Mouse (Mus musculus) stomach, postnatal 0 days (tissue): ENCODE measurements at regions not wholly inside any gene's neighbourhood (a gene's known extent, or its start where the extent isn't known, plus 50 kb on each side); places are given as distances from the start of the nearest gene placed in this dataset.
A peak's percentile ranks its signal among the peaks of the same experiment; 100 is the strongest.
"Not testable (repeated sequence)": the region's sequence is repeated elsewhere in the genome, so short reads cannot be mapped to it uniquely, and the experiment has no call there.

ENCODE experiments used
- ATAC-seq: fragments of 200-750 bp; cut with Nextera tagmentation; 2 replicates; pipeline ENCODE4 v1.8.0; 2017; ENCODE audit not compliant: low FRiP score, low TSS enrichment
- DNase-seq: peaks from one replicate; pipeline ENCODE4 v3.0.0-alpha.2; 2016; ENCODE audit warnings: low spot score
- H3K27ac ChIP-seq: fragments of 300-500 bp; sonication (generic); replicated peaks from 2 replicates; pipeline ENCODE4 v1.5.1; 2014; ENCODE audit warnings: mild to moderate bottlenecking, control low read depth
- H3K27me3 ChIP-seq: fragments of 300-500 bp; sonication (generic); 2 replicates; pipeline ENCODE4 v1.6.1; 2014; ENCODE audit warnings: low read length; ENCODE audit not compliant: control insufficient read depth, insufficient read depth
- H3K36me3 ChIP-seq: fragments of 300-500 bp; sonication (generic); 2 replicates; pipeline ENCODE4 v1.6.1; 2014; ENCODE audit warnings: low read length, mixed read lengths; ENCODE audit not compliant: control insufficient read depth, insufficient read depth
- H3K4me1 ChIP-seq: fragments of 300-500 bp; sonication (generic); replicated peaks from 2 replicates; pipeline ENCODE4 v1.6.1; 2014; ENCODE audit warnings: antibody characterized with exemption; ENCODE audit not compliant: control insufficient read depth, insufficient read depth
- H3K4me2 ChIP-seq: fragments of 300-500 bp; sonication (generic); replicated peaks from 2 replicates; pipeline ENCODE4 v1.6.1; 2014; ENCODE audit warnings: low read depth, mild to moderate bottlenecking, control low read depth, moderate library complexity
- H3K4me3 ChIP-seq: fragments of 300-500 bp; sonication (generic); 2 replicates; pipeline ENCODE4 v1.5.1; 2014; ENCODE audit warnings: low read depth, low read length, control low read depth
- H3K9ac ChIP-seq: fragments of 300-500 bp; sonication (generic); 2 replicates; pipeline ENCODE4 v1.6.1; 2014; ENCODE audit warnings: mild to moderate bottlenecking, low read length, control low read depth, mixed read lengths
- H3K9me3 ChIP-seq: fragments of 300-500 bp; sonication (generic); 2 replicates; pipeline ENCODE4 v1.6.1; 2016; ENCODE audit warnings: low read length; ENCODE audit not compliant: control insufficient read depth
- CTCF ChIP-seq: IDR thresholded peaks from 2 replicates; pipeline ENCODE4 v1.5.1; 2016; ENCODE audit warnings: antibody characterized with exemption, low read depth, mild to moderate bottlenecking, moderate library complexity
- EP300 ChIP-seq: optimal IDR thresholded peaks from 2 replicates; pipeline ENCODE3; 2016; ENCODE audit warnings: antibody characterized with exemption
- WGBS: fragments of 180-500 bp; shearing (Covaris S2); extraction: QIAGEN DNeasy Blood & Tissue Kit; methylation state at CpG from one replicate; pipeline ENCODE4 v1.1.7; 2014; 5-methylcytosine and 5-hydroxymethylcytosine counted together

DNA sequence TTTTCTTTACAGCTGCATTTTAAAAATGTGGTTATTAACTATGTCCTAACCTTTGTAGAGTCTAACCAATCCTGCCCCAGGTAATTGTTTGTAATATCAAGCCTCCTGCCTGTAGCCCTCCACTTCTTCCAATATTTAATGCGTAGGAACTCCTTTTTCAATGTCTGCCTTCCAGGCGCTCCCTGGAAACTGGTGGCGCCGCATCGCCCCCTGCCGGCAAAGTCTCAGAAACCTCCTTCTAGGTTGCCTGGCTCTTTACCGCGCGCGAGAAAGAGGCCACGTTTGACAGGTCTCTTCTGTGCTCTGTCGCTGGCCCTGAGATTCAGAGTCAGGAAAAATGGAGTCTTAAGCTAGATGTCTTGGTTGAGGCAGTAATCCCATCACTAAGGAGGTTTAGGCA lies 542.8 kb downstream of the Zfp704 start:
- DNase-seq (peak; percentile 83), ATAC-seq (peak; percentile 68)
- Histone ChIP-seq H3K9me3 (no peaks in the 10 kb centered on the region), H3K4me2 (no peak overlapping the region), H3K4me3 (no peak overlapping the region), H3K27me3 (no peaks in the 10 kb centered on the region), H3K4me1 (no peaks in the 10 kb centered on the region), H3K27ac (no peak overlapping the region), H3K9ac (no peak overlapping the region), H3K36me3 (no peaks in the 10 kb centered on the region)
- peak; percentile 91 for TF ChIP-seq CTCF
- TF ChIP-seq EP300 = no peak
- 1% methylated on average over 12 of the region's 12 CpGs for WGBS

- Histone ChIP-seq H3K27ac (no peak overlapping the region), H3K36me3 (no peaks in the 10 kb centered on the region), H3K4me1 (no peaks in the 10 kb centered on the region), H3K27me3 (no peaks in the 10 kb centered on the region), H3K4me2 (no peak overlapping the region), H3K9me3 (no peaks in the 10 kb centered on the region), H3K4me3 (no peak overlapping the region), H3K9ac (no peak overlapping the region)
- 84% methylated on average over 5 of the region's 5 CpGs for WGBS
- ATAC-seq = no peak
- DNase-seq = no peak
- no peak for TF ChIP-seq CTCF
- TF ChIP-seq EP300 = no peak
Observed at GRCm38 (mm10) chr3:9066374-9066773, 543.5 kb downstream of the Zfp704 start.

- no peak for TF ChIP-seq CTCF
- no peak for TF ChIP-seq EP300
- no peaks in the 10 kb centered on the region for H3K9me3 ChIP-seq
- WGBS = 79% methylated on average over 5 of the region's 5 CpGs
- H3K9ac ChIP-seq = no peak overlapping the region
- H3K27ac ChIP-seq = no peak overlapping the region
- DNase-seq (no peak), ATAC-seq (no peak)
- H3K4me2 ChIP-seq = no peak overlapping the region
- no peak overlapping the region for H3K4me3 ChIP-seq
- no peaks in the 10 kb centered on the region for H3K36me3 ChIP-seq
- H3K4me1 ChIP-seq = no peaks in the 10 kb centered on the region
- no peaks in the 10 kb centered on the region for H3K27me3 ChIP-seq
Observed at GRCm38 (mm10) chr3:9065892-9066291, 544.0 kb downstream of the Zfp704 start.

DNA sequence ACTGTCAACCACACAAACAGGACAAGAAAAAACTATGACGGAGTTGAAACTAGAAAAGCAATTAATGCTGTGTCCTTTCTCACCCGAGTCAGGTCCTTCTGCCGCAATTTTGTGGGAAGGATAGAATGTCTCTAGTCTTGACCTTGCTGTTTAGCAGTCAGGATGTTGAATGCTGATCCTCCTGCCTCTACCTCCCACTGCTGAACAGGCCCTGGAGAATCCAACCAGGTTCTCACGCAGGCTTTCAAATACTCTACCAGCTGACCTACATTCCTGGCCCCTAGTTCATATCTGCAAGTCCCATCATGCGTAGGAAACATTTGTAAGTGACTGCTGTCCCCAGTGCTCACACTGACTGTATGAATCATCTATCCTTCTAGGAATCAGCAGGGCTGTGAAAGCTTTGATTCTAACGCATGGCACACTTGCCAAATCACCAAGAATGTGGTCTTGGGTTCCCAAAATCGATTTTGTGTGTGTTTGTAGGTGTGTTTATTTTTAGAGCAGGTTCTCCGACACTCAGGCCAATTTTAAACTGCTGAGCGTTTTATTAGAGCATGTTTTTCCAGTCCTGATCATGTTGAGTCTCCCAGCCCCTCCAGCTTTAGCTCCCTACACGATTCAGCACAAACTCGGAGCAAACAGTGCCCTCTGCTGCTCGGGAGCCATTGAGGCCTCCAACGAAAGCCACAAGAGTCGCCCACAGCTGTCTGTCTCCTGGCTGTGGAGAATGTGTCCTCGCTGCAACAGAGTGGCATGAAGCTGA lies 545.4 kb downstream of the Zfp704 start:
- 35% methylated on average over 15 of the region's 15 CpGs for WGBS
- TF ChIP-seq CTCF = peak; percentile 72
- TF ChIP-seq EP300 = no peak
- ATAC-seq (peak; percentile 70), DNase-seq (peak; percentile 66)
- Histone ChIP-seq H3K36me3 (no peaks in the 10 kb centered on the region), H3K4me3 (no peak overlapping the region), H3K27ac (no peak overlapping the region), H3K9ac (no peak overlapping the region), H3K4me1 (no peaks in the 10 kb centered on the region), H3K4me2 (no peak overlapping the region), H3K9me3 (no peaks in the 10 kb centered on the region), H3K27me3 (no peaks in the 10 kb centered on the region)

DNA sequence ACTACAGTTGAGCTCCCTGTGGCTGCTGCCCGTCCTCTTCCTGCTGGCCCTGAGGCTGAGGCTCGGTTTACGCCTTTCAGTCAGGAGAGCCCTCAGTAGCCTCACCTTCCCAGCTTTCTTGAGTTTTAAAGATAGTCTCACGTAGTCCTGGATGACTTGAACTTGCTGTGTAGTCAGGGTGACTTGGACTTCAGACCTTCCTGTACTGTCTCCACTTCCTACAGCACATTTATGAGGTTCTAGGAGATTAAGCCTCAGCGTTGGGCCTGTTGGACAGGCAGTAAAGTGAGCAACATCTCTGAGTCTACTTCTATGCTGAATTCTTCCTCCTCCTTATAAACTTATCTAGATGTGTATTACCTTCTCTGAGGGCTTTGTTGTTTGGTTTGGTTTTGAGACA lies 546.2 kb downstream of the Zfp704 start:
- 74% methylated on average over 5 of the region's 5 CpGs for WGBS
- Histone ChIP-seq H3K9ac (no peak overlapping the region), H3K27me3 (no peaks in the 10 kb centered on the region), H3K27ac (no peak overlapping the region), H3K9me3 (no peaks in the 10 kb centered on the region), H3K4me3 (no peak overlapping the region), H3K4me2 (no peak overlapping the region), H3K36me3 (no peaks in the 10 kb centered on the region), H3K4me1 (no peaks in the 10 kb centered on the region)
- DNase-seq = no peak
- TF ChIP-seq EP300 (no peak), CTCF (no peak)
- no peak for ATAC-seq

- H3K4me1 ChIP-seq = no peaks in the 10 kb centered on the region
- no peak overlapping the region for H3K9ac ChIP-seq
- H3K9me3 ChIP-seq = no peaks in the 10 kb centered on the region
- H3K4me3 ChIP-seq = no peak overlapping the region
- no peaks in the 10 kb centered on the region for H3K36me3 ChIP-seq
- no peak overlapping the region for H3K27ac ChIP-seq
- no peaks in the 10 kb centered on the region for H3K27me3 ChIP-seq
- DNase-seq (no peak), ATAC-seq (no peak)
- no peak overlapping the region for H3K4me2 ChIP-seq
- TF ChIP-seq EP300 = no peak
- TF ChIP-seq CTCF = no peak
- WGBS = 92% methylated on average over 2 of the region's 2 CpGs
Observed at GRCm38 (mm10) chr3:9061396-9061795, 548.5 kb downstream of the Zfp704 start.

GRCm38 (mm10) chr3:9057703-9058102 lies 552.2 kb downstream of the Zfp704 start:
- H3K9ac ChIP-seq, H3K4me1 ChIP-seq, H3K9me3 ChIP-seq, H3K4me3 ChIP-seq, H3K36me3 ChIP-seq, DNase-seq, H3K27me3 ChIP-seq, ATAC-seq, H3K4me2 ChIP-seq, H3K27ac ChIP-seq: not testable (repeated sequence)
- WGBS = 82% methylated on average over 3 of the region's 3 CpGs
